ENCODE assay signal across 38 mouse cellular contexts in genomic region chr2:19152687-19153086, GRCm38 (mm10). TPM values are rescaled to one million over a fixed set of nuclear protein-coding genes. Genes with fewer than 3 reads are reported as not detected.
"Had no signal": no experiment of that assay in that cellular context is flagged by ENCODE, and none has a peak within 500 bp of the region (broad histone marks: within the 10 kb centered on the region; RNA-seq: fewer than 3 reads in every experiment).

No protein-coding gene starts in this region.

- ATAC-seq: hindbrain, embryonic 16.5 days; hindbrain, postnatal 0 days; inflammation-experienced regulatory T-cells, adult 6 months; intestine, embryonic 15.5 days; intestine, embryonic 16.5 days; intestine, postnatal 0 days had no signal

- H3K9me3 ChIP-seq: heart, embryonic 10.5 days; heart, embryonic 12.5 days; heart, embryonic 13.5 days; heart, embryonic 15.5 days; hindbrain, embryonic 10.5 days; hindbrain, embryonic 12.5 days; hindbrain, embryonic 13.5 days; hindbrain, embryonic 15.5 days; intestine, embryonic 15.5 days; kidney, embryonic 15.5 days had no signal

- H3K36me3 ChIP-seq: heart, embryonic 10.5 days; heart, embryonic 12.5 days; heart, embryonic 13.5 days; heart, embryonic 15.5 days; hindbrain, embryonic 10.5 days; hindbrain, embryonic 12.5 days; hindbrain, embryonic 13.5 days; hindbrain, embryonic 15.5 days; intestine, embryonic 15.5 days; kidney, embryonic 15.5 days had no signal

- H3K4me3 ChIP-seq: heart, embryonic 10.5 days; heart, embryonic 12.5 days; heart, embryonic 13.5 days; heart, embryonic 15.5 days; hindbrain, embryonic 10.5 days; hindbrain, embryonic 12.5 days; hindbrain, embryonic 13.5 days; hindbrain, embryonic 15.5 days; intestine, embryonic 15.5 days; kidney, embryonic 15.5 days; layer of hippocampus, adult 2 months had no signal

- H3K9ac ChIP-seq: heart, embryonic 12.5 days; heart, embryonic 13.5 days; heart, embryonic 15.5 days; hindbrain, embryonic 12.5 days; hindbrain, embryonic 13.5 days; hindbrain, embryonic 14.5 days; hindbrain, embryonic 15.5 days; intestine, embryonic 15.5 days; kidney, embryonic 15.5 days had no signal

- H3K4me1 ChIP-seq: heart, embryonic 10.5 days; hindbrain, embryonic 10.5 days; hindbrain, embryonic 12.5 days; hindbrain, embryonic 13.5 days; hindbrain, embryonic 15.5 days had no signal

- H3K27me3 ChIP-seq: heart, embryonic 12.5 days; heart, embryonic 13.5 days; heart, embryonic 15.5 days; hindbrain, embryonic 12.5 days; hindbrain, embryonic 13.5 days; hindbrain, embryonic 15.5 days; intestine, embryonic 15.5 days; kidney, embryonic 15.5 days had no signal

- H3K4me2 ChIP-seq: heart, embryonic 11.5 days; heart, embryonic 12.5 days; heart, embryonic 13.5 days; heart, embryonic 15.5 days; hindbrain, embryonic 12.5 days; hindbrain, embryonic 13.5 days; hindbrain, embryonic 14.5 days; hindbrain, embryonic 15.5 days; intestine, embryonic 15.5 days; kidney, embryonic 15.5 days had no signal

- H3K27ac ChIP-seq: heart, embryonic 10.5 days; heart, embryonic 13.5 days; heart, embryonic 15.5 days; hindbrain, embryonic 10.5 days; hindbrain, embryonic 12.5 days; hindbrain, embryonic 13.5 days; hindbrain, embryonic 14.5 days; hindbrain, embryonic 15.5 days; hindbrain, postnatal 0 days; intestine, embryonic 15.5 days; kidney, embryonic 15.5 days; kidney, postnatal 0 days; layer of hippocampus, adult 2 months had no signal

- DNase-seq: heart, postnatal 10 days; heart, postnatal 14 days; heart, postnatal 36 days; heart, postnatal 4 days; kidney, adult 11 months; kidney, adult 18-20 months; kidney, adult 2 months; kidney, adult 8-10 months; kidney, adult 9 months; kidney, postnatal 10 days; kidney, postnatal 14 days; kidney, postnatal 25 days; kidney, postnatal 36 days; kidney, postnatal 4 days; layer of hippocampus, adult 9-11 months; layer of hippocampus, postnatal 36 days had no signal

RNA-seq across cellular contexts. Expression of gene Armc3, which starts 46.4 kb away (rescaled TPM):
- total RNA-seq: heart, adult 8-10 months; heart, postnatal 10 days; heart, postnatal 14 days; heart, postnatal 25 days; heart, postnatal 36 days; heart, postnatal 4 days had no signal
- polyA plus RNA-seq: heart, embryonic 12.5 days; heart, embryonic 14.5 days; intestine, embryonic 16.5 days had no signal
